Mouse (Mus musculus) natural killer cell, adult 2 months (primary cell): Measurements from ENCODE around the gene Map3k11.
"Not testable (repeated sequence)": the region's sequence is repeated elsewhere in the genome, so short reads cannot be mapped to it uniquely, and the experiment has no call there.

Experiments
- DNase-seq, 2 experiments: peaks; one replicate each; pipeline ENCODE4 v3.0.0; 2022; ENCODE audit warnings: low spot score in 2 of 2

Map3k11 gene

DNA sequence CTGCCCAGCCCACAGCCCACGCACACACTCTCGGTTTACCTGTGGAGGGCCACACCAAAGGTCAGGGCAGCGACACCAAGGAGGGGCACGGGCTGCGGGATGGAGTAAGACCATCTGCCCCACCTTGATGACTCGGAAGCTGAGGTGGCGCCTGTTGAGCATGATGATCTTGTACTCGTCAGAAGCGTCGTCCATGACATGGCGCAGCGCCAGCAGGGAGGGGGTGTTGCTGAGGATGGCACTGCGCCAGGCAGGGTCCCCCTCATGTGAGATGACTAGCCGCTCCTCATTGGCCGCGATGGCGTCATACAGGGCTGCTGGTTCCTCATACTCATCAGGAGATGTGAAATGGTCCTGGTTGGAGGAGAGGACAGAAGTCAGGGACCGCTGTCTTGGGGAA is 22.2 kb upstream of the Map3k11 start:
- DNase-seq = no peak

DNA sequence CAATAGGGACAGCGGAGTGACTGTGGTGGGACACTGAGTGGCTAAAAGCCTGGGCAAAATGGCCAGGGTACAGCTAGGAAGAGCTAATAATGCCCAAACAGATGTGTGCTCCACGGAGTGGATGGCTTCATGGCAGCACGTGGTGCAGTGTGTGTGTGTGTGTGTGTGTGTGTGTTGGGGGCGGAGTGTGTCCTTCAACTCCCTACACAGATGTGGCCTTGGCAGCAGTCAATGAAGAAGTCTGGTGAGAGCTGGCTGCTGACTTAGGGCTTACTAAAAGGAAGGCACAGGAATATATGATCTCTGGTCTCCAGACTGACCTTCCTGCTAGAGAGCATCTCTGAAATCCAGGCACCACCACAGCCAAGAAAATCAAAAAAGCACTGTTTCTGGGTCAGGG is 20.2 kb upstream of the Map3k11 start:
- DNase-seq = no peak

DNA sequence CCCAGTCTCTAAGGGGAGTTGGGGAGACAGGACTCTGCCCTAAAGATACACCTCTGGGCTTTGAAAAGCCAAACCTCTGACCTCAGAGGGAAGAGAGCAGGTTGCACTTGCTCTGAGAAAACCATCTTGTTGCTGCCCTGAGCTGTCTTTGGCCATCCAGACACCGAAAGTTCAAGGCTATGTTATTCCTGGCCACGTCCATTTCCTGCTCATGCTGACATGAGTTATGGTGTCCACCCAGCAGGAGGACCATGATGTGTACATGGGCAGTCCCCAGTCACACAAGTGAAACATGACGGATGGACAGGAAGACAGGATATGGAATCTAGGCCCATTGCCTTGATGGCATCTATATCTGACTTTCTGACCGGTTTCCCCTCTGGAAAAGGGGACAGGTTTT is 8.1 kb upstream of the Map3k11 start:
- DNase-seq = no peak

DNA sequence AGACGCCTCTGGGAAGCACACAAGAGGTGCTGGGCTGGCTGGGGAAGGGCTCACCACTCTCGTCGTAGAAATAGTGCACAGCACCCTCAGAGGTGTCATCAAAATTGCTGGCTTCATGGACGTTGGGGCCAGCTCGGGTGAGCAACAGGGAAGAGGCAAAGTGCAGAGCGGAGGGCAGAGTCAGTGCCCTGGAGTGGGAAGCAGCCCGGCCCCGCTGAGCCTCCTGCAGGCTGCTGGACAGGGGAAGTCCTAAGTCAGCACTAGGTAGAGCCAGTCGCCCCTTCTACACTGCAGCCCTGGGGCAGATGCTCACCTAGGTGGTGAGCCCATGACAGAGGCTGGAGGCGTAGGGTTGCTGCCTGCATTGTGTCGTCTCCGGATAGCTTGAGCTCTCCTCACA is 4.3 kb upstream of the Map3k11 start:
- no peak for DNase-seq

DNA sequence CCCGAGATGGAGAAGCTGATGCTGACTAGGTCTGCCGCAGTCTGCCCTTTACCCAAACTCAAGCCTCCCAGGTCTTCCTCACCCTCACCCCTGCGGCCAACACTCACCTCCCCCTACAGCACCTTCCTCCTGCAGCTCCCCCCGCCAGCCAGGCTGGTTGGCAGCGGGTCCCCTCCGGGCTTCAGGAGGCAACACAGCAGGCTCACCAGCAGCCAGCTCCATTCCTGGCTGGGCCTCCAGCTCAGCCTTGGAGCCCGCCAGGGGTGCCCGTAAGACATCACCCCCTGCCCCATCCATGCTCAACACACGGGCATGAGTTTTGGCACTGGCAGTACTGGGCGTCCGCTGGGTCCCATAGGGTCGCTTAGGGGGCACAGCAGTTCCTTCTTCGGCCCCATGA is 3.6 kb upstream of the Map3k11 start:
- no peak for DNase-seq

DNA sequence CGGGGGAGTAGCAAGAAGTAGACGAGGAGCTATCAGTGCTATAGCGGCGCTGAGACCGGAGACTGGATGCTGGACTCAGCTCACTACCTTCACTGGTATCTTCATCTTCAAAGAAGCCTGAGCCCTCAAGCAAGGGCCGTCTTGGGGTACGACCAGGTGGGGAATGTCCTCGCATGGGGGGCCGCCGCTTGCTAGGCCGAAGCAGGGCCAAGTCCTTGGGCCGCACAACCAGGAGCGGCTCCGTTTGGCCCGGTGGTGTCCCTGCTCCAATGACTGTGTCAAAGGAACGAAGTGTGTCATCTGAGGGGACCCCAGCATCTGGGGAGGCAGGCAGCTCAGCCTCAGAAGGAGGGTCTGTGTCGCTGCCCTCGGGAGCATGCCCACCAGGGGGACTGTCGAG is 3.1 kb upstream of the Map3k11 start:
- no peak for DNase-seq

DNA sequence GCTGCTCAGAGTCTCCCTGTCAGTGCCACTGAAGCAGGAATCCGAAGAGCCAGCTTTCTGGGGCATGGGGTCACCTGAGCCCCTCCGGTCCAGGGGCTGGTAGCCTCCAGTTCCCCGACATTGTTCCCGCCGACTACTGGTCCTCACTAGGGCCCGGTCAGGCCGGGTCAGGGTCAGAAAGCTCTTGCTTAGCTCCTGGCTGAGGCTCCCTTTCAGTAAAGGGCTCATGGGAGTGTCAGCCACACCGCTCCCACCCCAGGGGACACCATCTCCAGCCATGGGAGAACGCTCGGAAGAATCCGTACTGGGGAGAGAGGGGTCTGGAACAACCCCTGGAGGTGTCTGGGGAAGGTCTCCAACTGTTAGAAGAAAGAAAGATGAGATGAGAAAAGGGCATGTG is 2.7 kb upstream of the Map3k11 start:
- DNase-seq = no peak

DNA sequence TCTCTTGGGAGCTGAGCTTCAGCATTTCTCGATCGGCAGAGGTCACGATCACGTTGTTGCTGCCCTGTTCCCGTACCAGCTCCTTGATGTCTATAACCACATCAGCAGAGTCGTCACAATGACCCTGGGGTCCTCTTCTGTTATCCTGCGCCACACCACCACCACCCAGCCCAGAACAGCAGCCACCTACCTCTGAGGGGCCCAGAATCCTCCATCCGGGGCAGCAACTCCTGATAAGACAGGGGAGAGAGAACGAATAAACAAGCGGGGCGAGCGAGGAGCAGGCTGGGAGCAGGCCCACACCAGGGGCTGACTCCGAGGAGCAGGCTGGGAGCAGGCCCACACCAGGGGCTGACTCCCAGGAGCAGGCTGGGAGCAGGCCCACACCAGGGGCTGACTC is 2.1 kb upstream of the Map3k11 start:
- DNase-seq = no peak

DNA sequence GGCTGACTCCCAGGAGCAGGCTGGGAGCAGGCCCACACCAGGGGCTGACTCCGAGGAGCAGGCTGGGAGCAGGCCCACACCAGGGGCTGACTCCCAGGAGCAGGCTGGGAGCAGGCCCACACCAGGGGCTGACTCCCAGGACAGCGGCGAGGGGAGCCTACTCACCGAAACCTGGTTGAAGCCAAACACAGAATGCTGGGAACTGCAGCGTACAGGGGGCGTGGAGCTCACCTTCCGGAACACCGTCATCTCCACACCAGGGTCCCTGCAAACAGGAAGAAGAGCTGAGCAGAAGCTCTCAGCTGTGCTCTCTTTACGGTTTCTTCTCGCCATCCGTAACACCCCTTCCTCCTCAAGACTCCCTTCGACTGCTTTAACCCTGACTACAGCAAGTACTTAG is 1.6 kb upstream of the Map3k11 start:
- DNase-seq = not testable (repeated sequence)

DNA sequence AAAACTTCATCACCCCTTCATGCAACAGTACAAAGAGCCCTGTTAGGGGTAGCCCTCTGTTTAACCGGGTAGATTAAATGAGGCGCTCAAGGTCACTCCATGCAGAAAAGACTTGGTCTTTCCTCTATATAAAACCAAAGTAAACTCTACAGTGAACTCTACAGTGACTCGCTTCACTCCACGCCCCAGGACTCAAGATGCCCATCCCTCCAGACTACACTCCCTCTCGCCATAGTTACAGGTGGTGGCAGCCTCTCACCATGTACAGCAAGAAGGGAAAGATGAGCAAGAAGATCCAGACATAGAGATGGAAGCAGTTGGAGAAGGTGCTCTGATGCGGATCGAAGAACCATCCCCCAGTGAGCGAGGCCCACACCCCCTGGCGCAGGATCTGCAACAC is 804 bp upstream of the Map3k11 start:
- DNase-seq = no peak

DNA sequence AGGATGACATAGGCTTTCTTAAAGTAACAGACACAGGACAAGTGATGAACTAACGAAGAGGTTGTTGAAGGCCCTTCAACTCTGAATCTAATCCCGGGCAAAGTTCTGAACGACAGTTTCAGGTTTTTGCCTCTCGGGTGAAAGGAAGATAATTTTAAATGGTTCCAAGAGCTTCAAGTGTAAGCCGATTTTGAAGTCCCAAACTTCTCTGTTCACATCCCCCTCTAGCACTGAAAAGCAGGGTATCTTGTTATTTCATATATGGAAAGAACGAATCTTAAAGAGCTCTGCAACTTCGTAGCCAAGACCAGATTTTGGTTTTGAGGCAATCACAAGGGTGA is 516 bp downstream of the Map3k11 start:
- no peak for DNase-seq

DNA sequence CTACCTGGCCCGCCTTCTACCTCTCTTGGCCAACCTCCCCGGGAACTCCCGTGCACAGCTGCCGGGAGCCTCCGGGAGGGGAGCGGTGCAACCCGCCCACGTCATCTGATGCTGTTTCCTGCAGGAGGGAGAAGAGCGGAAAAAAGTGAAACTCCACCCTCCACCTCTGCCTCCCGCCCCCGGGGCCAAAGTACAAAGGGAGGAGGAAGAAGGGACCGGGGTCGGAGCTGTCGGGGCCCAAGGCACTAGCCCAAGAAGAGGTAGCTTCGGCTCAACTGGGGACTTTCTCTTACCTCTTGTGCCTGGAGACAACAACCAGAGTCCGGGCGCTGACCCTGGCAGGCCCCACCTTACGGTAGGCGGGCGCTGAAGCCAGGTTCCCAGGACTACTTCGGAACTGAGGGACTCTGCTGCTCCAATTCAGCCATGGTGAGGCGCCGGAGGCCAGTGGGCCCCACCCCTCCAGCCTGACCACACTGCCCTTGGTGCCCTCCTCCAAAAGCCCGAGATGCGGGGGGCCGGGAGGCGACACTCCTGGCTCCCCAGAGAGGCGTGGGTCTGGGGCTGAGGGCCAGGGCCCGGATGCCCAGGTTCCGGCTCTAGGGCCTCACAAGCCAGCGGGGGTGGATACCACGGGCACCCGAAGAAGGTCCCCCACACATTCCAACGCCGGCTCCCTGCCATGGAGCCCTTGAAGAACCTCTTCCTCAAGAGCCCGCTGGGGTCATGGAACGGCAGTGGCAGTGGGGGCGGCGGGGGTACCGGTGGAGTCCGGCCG is 1.2 kb downstream of the Map3k11 start:
- peak; percentile 77 to 79 for DNase-seq

DNA sequence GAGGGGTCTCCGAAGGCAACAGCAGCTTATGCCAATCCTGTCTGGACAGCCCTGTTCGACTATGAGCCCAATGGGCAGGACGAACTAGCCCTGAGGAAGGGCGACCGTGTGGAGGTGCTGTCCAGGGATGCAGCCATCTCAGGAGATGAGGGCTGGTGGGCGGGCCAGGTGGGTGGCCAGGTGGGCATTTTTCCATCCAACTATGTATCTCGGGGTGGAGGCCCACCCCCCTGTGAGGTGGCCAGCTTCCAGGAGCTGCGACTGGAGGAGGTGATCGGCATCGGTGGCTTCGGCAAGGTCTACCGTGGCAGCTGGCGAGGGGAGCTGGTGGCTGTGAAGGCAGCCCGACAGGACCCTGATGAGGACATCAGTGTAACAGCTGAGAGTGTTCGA is 1.8 kb downstream of the Map3k11 start:
- no peak for DNase-seq

DNA sequence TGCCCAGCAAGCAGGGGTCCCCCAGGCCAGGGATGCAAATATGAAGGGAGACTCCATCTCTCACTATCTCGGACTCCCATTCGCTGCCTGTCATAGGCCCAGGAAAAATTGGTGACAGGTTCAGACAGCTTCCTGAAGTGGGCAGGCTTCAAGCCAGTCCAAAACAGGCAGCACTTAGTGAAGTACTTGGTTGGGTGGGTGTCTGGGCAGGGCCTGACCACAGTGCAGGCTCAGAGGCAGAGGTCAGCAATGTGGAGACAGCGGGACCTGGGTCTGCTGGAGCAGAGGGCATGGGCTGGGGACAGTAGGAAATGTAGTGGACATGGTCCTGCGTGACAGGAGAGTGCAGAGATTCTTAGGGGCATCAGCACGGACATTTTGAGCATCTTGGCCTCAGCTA is 3.1 kb downstream of the Map3k11 start:
- no peak for DNase-seq

DNA sequence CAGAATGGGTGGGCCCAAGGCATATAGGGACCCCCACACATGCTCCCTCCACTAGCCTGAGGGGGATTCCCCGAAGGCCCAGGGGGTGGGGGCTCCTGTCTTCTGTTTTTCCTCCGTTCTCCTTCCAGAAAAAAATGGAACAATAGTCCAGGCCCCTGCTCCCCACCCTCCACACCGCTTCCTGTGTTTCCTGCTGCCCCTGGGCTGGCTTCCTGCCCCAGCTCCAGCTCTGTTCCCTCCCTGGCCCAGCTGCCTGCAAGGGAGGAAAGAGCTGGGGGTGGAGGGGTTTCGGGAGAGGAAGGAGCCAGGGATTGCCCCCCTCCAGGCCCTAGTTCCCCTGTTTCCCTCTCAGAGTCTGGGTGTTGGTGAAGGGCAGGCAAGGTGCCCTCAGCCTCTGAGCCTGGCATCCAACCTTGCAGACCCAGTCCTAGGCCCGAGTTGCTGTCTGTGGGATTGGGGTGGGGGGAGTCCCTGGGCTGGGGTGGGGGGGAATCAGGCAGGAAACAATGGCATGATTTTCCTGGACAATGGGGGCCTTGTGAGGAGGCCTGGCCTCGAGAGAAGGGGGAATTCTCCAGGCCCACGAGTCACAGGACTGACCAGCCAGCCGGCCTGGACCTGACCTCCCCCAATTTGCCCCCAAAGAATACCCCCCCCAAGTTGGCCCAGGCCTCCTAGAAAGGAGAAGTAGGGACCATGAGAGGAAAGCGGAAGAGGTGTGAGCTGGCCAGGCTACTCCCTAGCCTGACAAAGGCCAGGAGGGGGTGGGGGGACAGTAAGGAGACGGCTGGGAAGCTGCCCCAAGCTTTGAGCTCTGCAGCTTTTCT is 3.8 kb downstream of the Map3k11 start:
- no peak for DNase-seq

DNA sequence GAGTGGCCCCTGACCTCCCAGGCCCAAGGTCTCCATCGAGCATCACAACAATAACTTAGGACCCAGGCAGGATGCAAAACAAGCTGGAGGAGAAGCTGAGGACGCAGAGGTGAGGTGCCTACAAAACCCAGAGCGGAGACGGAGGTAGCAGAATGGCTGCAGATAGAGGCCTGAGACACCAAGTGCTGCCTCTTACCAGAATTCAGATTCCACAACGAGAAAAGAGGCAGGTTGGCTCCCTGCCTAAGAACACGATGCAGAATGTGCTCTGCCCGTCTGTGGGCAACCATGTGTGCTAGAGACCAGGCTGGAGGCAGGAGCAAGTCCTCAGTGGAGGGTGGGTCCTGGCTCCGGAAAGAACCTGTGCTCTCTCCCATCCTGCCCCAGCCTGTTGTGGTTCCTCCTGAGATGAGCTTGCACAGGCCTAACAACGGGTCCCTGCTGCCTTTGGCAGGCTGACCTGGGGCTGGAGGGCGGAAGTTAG is 4.4 kb downstream of the Map3k11 start:
- DNase-seq = no peak

DNA sequence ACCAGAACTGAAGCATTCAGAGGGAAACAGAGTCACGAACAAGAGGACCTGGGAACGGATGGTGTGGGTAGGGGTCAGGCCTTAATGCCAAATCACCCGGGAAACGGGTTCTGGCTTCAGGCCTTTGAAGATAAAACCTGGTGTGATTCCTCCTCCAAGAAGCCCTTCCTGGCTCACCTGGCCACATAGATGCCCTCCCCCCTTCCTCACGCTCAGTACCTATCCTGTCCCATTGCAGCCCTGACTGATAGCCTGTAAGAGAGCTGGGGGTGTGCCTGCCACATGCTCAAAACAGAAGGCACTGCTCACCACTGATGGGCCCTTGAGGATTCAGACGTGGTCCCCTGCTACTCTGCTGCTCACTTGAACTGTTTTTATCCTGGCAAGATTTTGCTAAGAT is 5.3 kb downstream of the Map3k11 start:
- DNase-seq = no peak

DNA sequence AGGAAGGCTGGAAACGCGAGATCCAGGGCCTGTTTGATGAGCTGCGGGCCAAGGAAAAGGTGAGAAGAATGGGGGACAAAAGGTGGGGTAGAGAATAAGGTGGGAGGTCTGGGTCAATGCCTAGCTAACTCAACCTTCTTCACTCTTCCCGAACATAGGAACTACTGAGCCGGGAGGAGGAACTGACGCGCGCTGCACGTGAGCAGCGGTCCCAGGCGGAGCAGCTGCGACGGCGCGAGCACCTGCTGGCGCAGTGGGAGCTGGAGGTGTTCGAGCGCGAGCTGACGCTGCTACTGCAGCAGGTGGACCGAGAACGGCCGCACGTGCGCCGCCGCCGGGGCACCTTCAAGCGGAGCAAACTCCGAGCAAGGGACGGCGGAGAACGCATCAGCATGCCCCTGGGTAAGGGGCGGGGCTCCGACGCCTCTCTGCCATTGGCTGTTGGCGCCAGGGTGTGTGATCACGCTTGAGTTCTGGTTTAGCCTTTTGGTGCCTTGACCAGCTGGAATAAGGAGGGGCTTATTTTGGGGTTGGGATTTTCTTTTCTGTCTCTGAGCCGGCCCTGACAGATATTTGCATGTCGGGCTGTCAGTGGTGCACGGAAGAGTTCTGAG is 7.4 kb downstream of the Map3k11 start:
- no peak for DNase-seq

DNA sequence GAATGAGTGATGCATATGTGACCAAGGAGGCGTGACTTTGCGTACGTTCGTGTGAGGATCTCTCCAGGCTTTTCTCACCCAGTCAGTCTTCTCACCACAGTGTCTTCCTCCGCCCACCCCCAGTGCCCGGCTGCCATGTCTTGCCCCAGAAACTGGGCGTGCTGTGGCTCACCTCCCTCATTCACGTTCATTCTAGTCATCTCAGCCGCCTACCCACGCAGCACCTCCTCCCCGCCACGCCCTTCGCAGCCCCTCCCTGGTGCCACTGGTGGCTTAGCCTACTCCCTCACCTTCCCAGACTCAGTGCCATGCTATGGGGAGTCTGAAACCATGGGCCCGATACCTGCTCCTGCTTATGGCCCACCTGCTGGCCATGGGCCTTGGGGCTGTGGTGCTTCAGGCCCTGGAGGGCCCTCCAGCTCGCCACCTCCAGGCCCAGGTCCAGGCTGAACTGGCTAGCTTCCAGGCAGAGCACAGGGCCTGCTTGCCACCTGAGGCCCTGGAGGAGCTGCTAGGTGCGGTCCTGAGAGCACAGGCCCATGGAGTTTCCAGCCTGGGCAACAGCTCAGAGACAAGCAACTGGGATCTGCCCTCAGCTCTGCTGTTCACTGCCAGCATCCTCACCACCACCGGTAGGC is 15.7 kb downstream of the Map3k11 start, which contains the start of gene Kcnk7:
Kcnk7 (plus strand) TSS at position 205 of the 638 bp plus-strand sequence.
- DNase-seq = peak; percentile 71 to 85

DNA sequence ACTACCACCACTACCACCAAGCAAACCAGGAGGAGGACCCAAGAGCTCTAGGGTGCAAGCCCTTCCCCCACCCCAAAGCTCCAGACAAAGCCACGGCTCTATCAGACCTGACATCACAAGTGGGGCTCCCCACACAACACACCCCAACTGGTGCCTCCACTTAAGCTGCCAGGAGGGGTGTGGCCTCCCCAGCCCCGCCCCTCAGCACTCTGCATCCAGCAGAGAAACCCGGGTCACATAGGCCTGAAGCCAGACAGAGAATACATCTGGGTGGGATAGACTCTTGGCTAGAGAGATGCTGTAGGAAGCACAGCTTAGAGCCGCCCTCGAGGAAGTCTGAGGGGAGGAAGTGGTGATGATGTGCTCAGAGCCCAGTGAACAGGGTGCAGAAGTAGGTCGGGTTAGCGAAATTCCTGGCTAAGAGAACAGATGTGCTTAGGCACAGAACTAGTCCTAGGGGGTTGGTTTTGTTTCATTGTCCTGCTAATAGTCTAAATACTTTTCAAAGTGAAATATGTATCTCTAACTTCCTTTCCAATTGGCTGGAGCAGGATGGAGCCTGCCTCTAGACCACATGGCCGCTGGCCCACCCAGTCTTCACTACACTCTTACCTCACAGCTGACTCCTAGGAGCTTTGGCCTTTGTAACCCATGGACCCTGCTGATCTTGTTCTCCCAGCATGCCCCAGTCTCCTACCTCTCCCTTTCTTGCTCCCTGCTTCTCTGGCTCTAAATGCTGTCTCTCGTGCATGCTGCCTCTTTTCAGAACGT is 16.4 kb downstream of the Map3k11 start:
- peak; percentile 54 to 70 for DNase-seq

DNA sequence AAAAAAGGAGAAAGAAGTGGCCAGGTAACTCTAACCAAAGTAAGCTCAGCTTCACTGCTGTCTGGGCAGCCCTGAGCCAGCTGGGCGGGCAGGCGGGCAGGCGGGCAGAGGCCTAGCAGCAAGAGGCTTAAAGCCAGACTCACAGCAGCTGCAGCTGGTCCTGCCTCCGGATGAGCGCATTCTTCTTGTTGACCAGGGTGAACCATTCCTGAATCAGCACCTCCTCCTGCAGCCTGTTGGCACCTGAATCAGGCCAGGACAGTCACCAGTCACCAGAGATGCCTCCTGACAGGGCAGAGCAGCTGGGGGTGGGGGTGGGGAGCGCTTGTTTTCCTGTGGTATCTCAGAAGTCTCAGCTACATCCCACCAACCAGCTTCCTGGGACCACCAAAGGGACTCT is 21.5 kb downstream of the Map3k11 start:
- no peak for DNase-seq
